Mouse (Mus musculus): ENCODE results near the gene Apex1.

DNA sequence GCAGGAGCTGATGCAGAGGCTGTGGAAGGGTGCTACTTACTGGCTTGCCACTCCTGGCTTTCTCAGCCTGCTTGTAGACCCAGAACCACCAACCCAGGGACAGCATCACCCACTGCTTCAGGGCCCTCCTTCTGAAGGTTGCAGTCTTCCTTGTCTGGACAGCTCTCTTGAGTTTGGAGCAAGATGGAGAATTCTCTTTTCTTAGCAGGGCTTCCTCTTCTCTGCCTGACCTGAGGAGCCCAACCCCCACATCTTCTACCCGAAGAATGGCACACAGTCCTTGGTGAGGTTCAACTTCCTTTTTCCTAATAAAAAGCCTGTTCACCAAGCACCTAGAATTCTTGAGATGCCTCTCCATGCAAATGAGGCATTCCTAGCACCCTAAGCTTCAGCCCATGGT, 46.1 kb downstream of the Apex1 start:
- no peak for TF ChIP-seq POLR2A (IDR thresholded peaks at IDR 0.05; ENCODE audit: borderline replicate concordance, low read depth, low read length)
- no peak for TF ChIP-seq CTCF (IDR thresholded peaks at IDR 0.05; ENCODE audit: low read depth, low read length)
